Mouse (Mus musculus) NIH3T3 (cell line): ENCODE measurements around the gene Agfg1.

Experiments
- DNase-seq: peaks from one replicate; pipeline ENCODE4 v3.0.0-alpha.2; 2012; ENCODE audit warnings: low read depth

Gene Agfg1

GRCm38 (mm10) chr1:82825256-82825655 is 14.0 kb upstream of the Agfg1 start:
- no peak for DNase-seq

- DNase-seq = no peak
Measured at GRCm38 (mm10) chr1:82825783-82826182, 13.5 kb upstream of the Agfg1 start.

GRCm38 (mm10) chr1:82826911-82827310 is 12.4 kb upstream of the Agfg1 start:
- no peak for DNase-seq

- no peak for DNase-seq
Measured at GRCm38 (mm10) chr1:82830771-82831170, 8.5 kb upstream of the Agfg1 start.

- peak; percentile 85 for DNase-seq
Measured at GRCm38 (mm10) chr1:82831547-82832240, 7.6 kb upstream of the Agfg1 start.

GRCm38 (mm10) chr1:82832495-82833021 is 6.7 kb upstream of the Agfg1 start:
- no peak for DNase-seq

GRCm38 (mm10) chr1:82833501-82833900 is 5.8 kb upstream of the Agfg1 start:
- no peak for DNase-seq

GRCm38 (mm10) chr1:82834572-82834971 is 4.7 kb upstream of the Agfg1 start:
- DNase-seq = peak; percentile 73

- DNase-seq = no peak
Measured at GRCm38 (mm10) chr1:82836342-82837217, 2.7 kb upstream of the Agfg1 start.

GRCm38 (mm10) chr1:82837579-82837978 is 1.7 kb upstream of the Agfg1 start:
- no peak for DNase-seq

- no peak for DNase-seq
Measured at GRCm38 (mm10) chr1:82838469-82839295, 601 bp upstream of the Agfg1 start.

GRCm38 (mm10) chr1:82839614-82840421 is 535 bp downstream of the Agfg1 start:
- no peak for DNase-seq

- DNase-seq = no peak
Measured at GRCm38 (mm10) chr1:82855729-82856128, 16.4 kb downstream of the Agfg1 start.

GRCm38 (mm10) chr1:82858236-82858635 is 19.0 kb downstream of the Agfg1 start:
- DNase-seq = no peak

GRCm38 (mm10) chr1:82860391-82860790 is 21.1 kb downstream of the Agfg1 start:
- no peak for DNase-seq

- DNase-seq = no peak
Measured at GRCm38 (mm10) chr1:82870202-82870601, 30.9 kb downstream of the Agfg1 start.

GRCm38 (mm10) chr1:82879172-82879571 is 39.9 kb downstream of the Agfg1 start:
- no peak for DNase-seq

GRCm38 (mm10) chr1:82880196-82880595 is 40.9 kb downstream of the Agfg1 start:
- no peak for DNase-seq

GRCm38 (mm10) chr1:82893269-82893668 is 54.0 kb downstream of the Agfg1 start:
- no peak for DNase-seq

GRCm38 (mm10) chr1:82900567-82900966 is 61.3 kb downstream of the Agfg1 start:
- DNase-seq = no peak

GRCm38 (mm10) chr1:82901201-82901600 is 61.9 kb downstream of the Agfg1 start:
- no peak for DNase-seq
